In the genomic region with DNA sequence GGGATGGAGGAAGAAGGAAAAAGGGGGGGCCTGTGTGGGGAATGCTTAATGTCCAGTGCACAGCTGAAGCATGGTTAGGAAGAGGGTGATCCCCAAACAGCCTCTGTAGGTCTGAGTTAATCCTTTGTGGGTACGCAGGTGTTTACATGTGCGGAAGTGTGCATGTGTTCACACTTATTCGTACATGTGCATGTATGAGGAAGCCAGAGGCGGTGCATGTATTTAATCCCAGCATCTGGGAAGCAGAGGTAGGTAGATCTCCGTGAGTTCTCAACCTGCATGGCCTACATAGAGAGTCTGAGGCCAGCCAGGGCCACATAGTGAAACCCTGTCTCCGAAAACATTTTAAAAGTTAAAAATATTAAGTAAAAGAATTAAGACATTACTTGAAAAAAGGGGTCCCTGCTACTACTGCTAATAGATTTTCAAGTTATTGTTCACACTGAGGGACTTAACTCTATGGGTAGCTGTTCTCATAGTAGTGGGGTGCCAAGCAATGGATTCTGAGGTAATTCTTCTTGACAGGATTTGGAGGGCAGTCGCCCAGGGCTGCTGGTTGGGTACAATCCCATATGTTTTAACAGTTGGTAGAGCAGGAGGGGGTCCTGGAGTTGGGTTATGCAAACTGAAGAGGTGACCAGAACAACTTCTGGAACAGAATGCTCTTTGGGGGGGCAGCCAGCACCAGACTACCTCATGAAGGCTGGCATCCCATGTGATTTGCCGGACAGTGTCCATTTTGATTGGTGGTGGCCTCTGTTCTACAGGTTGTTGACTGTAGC, we compare ENCODE assay signal across 25 mouse cellular contexts. TPM values are rescaled to one million over a fixed set of nuclear protein-coding genes. Genes with fewer than 3 reads are reported as not detected.
A peak's percentile ranks its signal among the peaks of the same experiment; 100 is the strongest.
DNase-seq lines count a peak whose midpoint lies in the region; ATAC-seq and TF ChIP-seq lines count a peak whose summit lies in the region.
"Had no signal": no experiment of that assay in that cellular context is flagged by ENCODE, and none has a peak within 500 bp of the region (broad histone marks: within the 10 kb centered on the region; RNA-seq: fewer than 3 reads in every experiment).

No protein-coding gene starts in this region.

- H3K9ac ChIP-seq in hindbrain, postnatal 0 days (replicated peaks; ENCODE audit: low read length), result no peak overlapping the region
- H3K9ac ChIP-seq in hindbrain, embryonic 14.5 days, result no peak overlapping the region
- H3K9ac ChIP-seq: forebrain, embryonic 13.5 days; forebrain, postnatal 0 days; heart, embryonic 13.5 days; intestine, embryonic 15.5 days had no signal

- no peaks in the 10 kb centered on the region for H3K36me3 ChIP-seq in hindbrain, postnatal 0 days (ENCODE audit: insufficient read depth, low read length)
- H3K36me3 ChIP-seq in hindbrain, embryonic 14.5 days (replicated peaks; ENCODE audit: control insufficient read depth, insufficient read depth), result no peaks in the 10 kb centered on the region
- H3K36me3 ChIP-seq: embryonic facial prominence, embryonic 10.5 days; heart, embryonic 13.5 days; intestine, embryonic 15.5 days had no signal

- no peak overlapping the region for H3K27ac ChIP-seq in hindbrain, postnatal 0 days
- no peak overlapping the region for H3K27ac ChIP-seq in hindbrain, embryonic 14.5 days
- H3K27ac ChIP-seq: embryonic facial prominence, embryonic 10.5 days; forebrain, embryonic 13.5 days; heart, embryonic 13.5 days; intestine, embryonic 15.5 days had no signal

- no peaks in the 10 kb centered on the region for H3K4me1 ChIP-seq in hindbrain, postnatal 0 days (ENCODE audit: insufficient read depth, low read length)
- no peaks in the 10 kb centered on the region for H3K4me1 ChIP-seq in hindbrain, embryonic 14.5 days (replicated peaks; ENCODE audit: control insufficient read depth, insufficient read depth, low read length)
- H3K4me1 ChIP-seq: embryonic facial prominence, embryonic 10.5 days; forebrain, embryonic 13.5 days; heart, embryonic 13.5 days; intestine, embryonic 15.5 days had no signal

- TF ChIP-seq CTCF in hindbrain, postnatal 0 days (IDR thresholded peaks at IDR 0.05; ENCODE audit: low read depth), result no peak

- no peaks in the 10 kb centered on the region for H3K27me3 ChIP-seq in hindbrain, postnatal 0 days (ENCODE audit: insufficient read depth, low read length)
- no peaks in the 10 kb centered on the region for H3K27me3 ChIP-seq in hindbrain, embryonic 14.5 days (ENCODE audit: control insufficient read depth, insufficient read depth, low read length)
- H3K27me3 ChIP-seq: forebrain, embryonic 13.5 days; heart, embryonic 13.5 days; intestine, embryonic 15.5 days had no signal

- no peak for ATAC-seq in hindbrain, postnatal 0 days
- no peak for ATAC-seq in hindbrain, embryonic 14.5 days (ENCODE audit: low FRiP score)
- ATAC-seq: forebrain, embryonic 13.5 days; forebrain, postnatal 0 days; hindbrain, embryonic 16.5 days; intestine, embryonic 15.5 days had no signal

- H3K9me3 ChIP-seq in hindbrain, postnatal 0 days (ENCODE audit: low read length), result no peaks in the 10 kb centered on the region
- H3K9me3 ChIP-seq in hindbrain, embryonic 14.5 days (ENCODE audit: control insufficient read depth, low read length), result no peaks in the 10 kb centered on the region
- H3K9me3 ChIP-seq: intestine, embryonic 15.5 days had no signal

- peak; percentile 60 for DNase-seq in hindbrain, postnatal 0 days (ENCODE audit: low spot score)
- DNase-seq in hindbrain, embryonic 14.5 days (ENCODE audit: low spot score), result no peak
- DNase-seq in cerebellum, adult 11 months, result peak; percentile 96
- peak; percentile 98 for DNase-seq in cerebellum, adult 8-10 months
- peak; percentile 90 to 97 for DNase-seq in cerebellum, postnatal 14 days
- no peak for DNase-seq in retina, postnatal 1 day
- DNase-seq in kidney, postnatal 10 days, result no peak
- DNase-seq in embryo, embryonic 11 days, result no peak
- DNase-seq: adrenal gland, postnatal 14 days; B cell, adult 2 months; forebrain, postnatal 0 days; gastrocnemius, postnatal 25 days; heart, adult 11 months; heart, postnatal 36 days; kidney, adult 18-20 months had no signal

- H3K4me3 ChIP-seq in hindbrain, postnatal 0 days (ENCODE audit: low read length), result no peak overlapping the region
- H3K4me3 ChIP-seq in hindbrain, embryonic 14.5 days (replicated peaks; ENCODE audit: low read length), result no peak overlapping the region
- H3K4me3 ChIP-seq: embryonic facial prominence, embryonic 10.5 days; forebrain, embryonic 13.5 days; heart, embryonic 13.5 days; intestine, embryonic 15.5 days had no signal

- H3K4me2 ChIP-seq in hindbrain, postnatal 0 days (ENCODE audit: low read depth, low read length), result no peak overlapping the region
- no peak overlapping the region for H3K4me2 ChIP-seq in hindbrain, embryonic 14.5 days (replicated peaks)
- H3K4me2 ChIP-seq: forebrain, embryonic 13.5 days; heart, embryonic 13.5 days; intestine, embryonic 15.5 days had no signal

- WGBS in hindbrain, postnatal 0 days, result 80% methylated on average over 8 of the region's 8 CpGs
- 94% methylated on average over 8 of the region's 8 CpGs for WGBS in hindbrain, embryonic 14.5 days

RNA-seq across cellular contexts. Expression of a gene that starts 15.9 kb away (rescaled TPM):
- not detected in 2 replicates for total RNA-seq in hindbrain, postnatal 0 days (2014; rRNA removed)
- 0.73 TPM in 1 of 2 replicates, not detected in the other for polyA plus RNA-seq in hindbrain, postnatal 0 days (2015; fragmentation: Nextera tagmentation; extraction: Ambion mirVana)
- polyA plus RNA-seq in hindbrain, embryonic 14.5 days (2014; fragmentation: Nextera tagmentation; extraction: Ambion mirVana), result not detected in 2 replicates
- total RNA-seq: adrenal gland, postnatal 14 days; forebrain, postnatal 0 days; gastrocnemius, adult 18-20 months; gastrocnemius, postnatal 25 days; heart, postnatal 36 days; MEL had no signal
- polyA plus RNA-seq: embryonic facial prominence, embryonic 10.5 days; embryonic facial prominence, embryonic 14.5 days; forebrain, embryonic 13.5 days; heart, embryonic 13.5 days; heart, postnatal 0 days; hindbrain, embryonic 11.5 days; intestine, embryonic 15.5 days had no signal

RNA-seq across cellular contexts. Expression of a gene that starts 31.1 kb away (rescaled TPM):
- total RNA-seq in hindbrain, postnatal 0 days (2014; rRNA removed), result 52.0 and 55.9 TPM in 2 replicates
- 55.0 and 55.4 TPM in 2 replicates for polyA plus RNA-seq in hindbrain, postnatal 0 days (2015; fragmentation: Nextera tagmentation; extraction: Ambion mirVana)
- polyA plus RNA-seq in hindbrain, embryonic 14.5 days (2014; fragmentation: Nextera tagmentation; extraction: Ambion mirVana), result 19.7 and 24.3 TPM in 2 replicates
- total RNA-seq: gastrocnemius, adult 18-20 months; heart, postnatal 36 days; MEL had no signal
- polyA plus RNA-seq: heart, postnatal 0 days had no signal

Comparison
In these comparisons a context has a peak if more than half of its experiments do, and no peak if none do; other contexts are left out.
1. DNase-seq: peak in hindbrain, postnatal 0 days (single experiment), cerebellum, adult 11 months (single experiment), cerebellum, adult 8-10 months (single experiment) and cerebellum, postnatal 14 days (2 of 2); none in hindbrain, embryonic 14.5 days (single experiment), retina, postnatal 1 day (single experiment), kidney, postnatal 10 days (single experiment) and embryo, embryonic 11 days (single experiment).